Mouse (Mus musculus) ovary, adult 18-20 months (tissue): ENCODE data around the gene Abcg4.

ENCODE experiments used
- DNase-seq: peaks from one replicate; pipeline ENCODE4 v3.0.0; 2022; ENCODE audit warnings: low spot score, mixed read lengths

The Abcg4 gene

GRCm38 (mm10) chr9:44286256-44286850 is 2.1 kb downstream of the Abcg4 start:
- no peak for DNase-seq

- no peak for DNase-seq
Measured at GRCm38 (mm10) chr9:44283183-44283582, 5.2 kb downstream of the Abcg4 start.

DNA sequence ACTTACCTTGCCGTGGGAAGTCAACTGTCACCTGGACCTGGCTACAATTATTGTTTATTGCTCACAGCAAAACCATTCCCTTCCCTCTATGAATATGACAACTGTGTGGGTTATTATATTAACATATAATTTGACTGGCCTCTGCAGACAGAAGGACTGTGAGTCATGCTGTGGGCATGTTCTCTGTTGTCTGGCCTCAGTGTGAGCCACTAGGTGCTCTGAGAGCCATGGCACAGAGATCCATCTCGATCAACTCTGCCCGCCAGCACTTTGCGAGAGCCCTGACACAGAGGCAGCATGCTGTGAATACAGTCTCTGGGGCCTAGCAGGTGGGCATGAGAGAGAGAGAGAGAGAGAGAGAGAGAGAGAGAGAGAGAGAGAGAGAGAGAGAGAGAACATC is 18.4 kb downstream of the Abcg4 start:
- no peak for DNase-seq

GRCm38 (mm10) chr9:44269077-44269476 is 19.3 kb downstream of the Abcg4 start:
- no peak for DNase-seq

DNA sequence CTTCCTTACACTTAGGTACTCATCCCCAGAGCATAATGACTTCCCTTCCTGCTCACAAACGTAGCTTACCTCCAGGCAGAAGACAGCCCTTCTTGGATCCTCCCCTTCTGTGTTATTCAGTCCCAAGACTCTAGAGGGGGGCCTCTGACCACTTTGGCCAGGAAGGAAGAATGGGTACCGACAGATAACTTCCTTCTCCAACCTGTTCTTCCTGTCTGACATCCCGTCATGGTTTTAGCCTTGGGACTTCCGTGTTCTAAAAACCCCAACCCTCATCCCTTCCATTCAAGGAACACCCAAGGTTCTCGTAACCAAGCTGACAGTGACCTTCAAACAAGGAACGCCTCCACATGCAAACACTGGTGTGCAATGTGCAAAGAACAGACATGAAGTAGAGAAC is 20.0 kb downstream of the Abcg4 start, which contains the start of gene Nlrx1:
Nlrx1 (minus strand) TSS at position 168 of the 400 bp plus-strand sequence.
- DNase-seq, result no peak

- DNase-seq, result peak; percentile 85
Measured at GRCm38 (mm10) chr9:44268027-44268360, 20.4 kb downstream of the Abcg4 start.

DNA sequence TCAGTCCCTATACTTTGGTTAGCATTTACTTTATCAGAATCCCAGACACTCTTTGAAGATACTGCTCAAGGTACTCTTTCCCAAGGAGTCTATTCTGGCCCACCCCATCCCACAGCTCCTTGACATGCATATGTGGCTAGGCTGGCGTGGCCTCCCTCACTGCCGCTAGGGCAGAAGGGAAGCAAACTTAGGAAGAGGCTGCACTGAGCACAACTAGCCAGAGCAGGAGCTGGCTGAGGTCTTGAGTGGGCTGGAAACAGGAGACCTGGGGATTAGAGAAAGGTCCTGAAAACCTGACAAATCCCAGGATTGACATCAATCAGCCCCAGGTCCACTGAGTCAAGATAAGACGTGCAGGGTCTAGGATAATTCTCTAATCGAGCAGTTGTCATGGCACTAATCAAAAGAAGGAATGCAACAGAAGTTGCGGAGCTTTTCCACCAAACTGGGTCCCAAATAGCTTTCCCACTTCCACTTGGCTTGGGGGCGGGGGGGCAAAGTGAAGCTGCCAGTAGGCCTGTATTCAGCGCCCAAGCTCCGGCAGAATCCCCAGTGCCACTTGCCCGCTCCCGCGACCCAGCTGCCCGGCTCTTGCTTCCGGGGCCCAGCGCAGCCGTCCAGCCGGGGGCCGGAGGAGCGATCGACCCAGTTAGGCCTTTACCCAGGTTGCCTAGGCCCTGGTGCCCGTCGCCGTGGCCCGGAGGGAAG is 20.9 kb downstream of the Abcg4 start:
- no peak for DNase-seq

DNA sequence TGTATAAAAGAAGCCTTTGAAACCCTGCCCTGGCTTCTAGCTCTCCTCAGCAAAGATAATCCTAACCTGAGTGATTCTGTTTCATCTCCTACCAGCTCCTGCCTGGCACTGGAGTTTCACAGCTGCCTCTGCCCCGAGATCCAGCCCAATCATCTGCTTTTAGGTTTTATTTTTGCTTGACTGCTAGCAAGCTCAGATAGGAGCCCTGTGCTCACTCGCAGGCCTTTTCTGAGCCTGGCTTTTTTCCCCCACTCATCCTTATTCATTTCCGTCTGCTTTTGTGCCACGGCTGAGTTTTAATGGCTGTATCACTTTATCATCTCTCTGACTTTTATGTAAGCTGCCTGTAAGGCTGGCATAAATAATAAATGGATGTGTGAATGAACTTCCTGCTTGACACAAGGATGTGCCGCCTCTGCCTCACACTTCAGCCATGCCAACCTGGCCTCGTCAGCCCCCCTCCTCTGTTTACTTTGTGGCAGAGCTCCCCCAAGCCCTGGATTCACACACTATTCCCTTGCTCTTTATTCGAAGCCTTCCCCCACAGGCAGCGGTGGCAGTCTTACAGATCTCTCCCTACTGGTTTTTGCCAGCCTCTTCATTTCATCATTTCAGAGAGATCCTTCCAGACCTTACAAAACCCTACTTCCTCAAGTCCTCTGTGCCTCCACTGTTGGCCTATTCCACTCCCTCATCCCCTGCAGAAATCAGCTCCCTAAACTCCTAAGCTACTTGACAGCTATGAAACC is 21.8 kb downstream of the Abcg4 start:
- DNase-seq, result no peak

GRCm38 (mm10) chr9:44261388-44261787 is 27.0 kb downstream of the Abcg4 start:
- DNase-seq, result no peak

- DNase-seq, result no peak
Measured at GRCm38 (mm10) chr9:44259014-44259413, 29.4 kb downstream of the Abcg4 start.

DNA sequence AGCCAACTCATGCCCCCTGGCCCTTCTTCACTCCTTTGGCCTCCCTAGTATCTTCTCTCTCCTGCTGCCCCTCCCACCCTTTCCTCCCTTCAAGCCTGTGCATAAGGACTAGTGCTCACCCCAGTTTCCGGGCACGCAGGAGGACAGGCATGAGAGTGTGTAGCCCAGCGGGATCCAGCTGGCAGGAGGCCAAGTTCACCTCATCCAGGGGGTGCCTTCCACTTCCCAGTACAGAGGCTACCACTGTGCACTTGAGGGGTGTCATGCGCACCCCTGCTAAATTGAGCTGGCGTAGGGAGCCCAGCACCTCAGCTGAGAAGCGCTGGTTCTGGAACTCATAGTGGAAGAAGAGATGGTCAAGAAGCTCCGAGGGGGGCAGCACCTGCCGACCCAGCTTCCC is 32.2 kb downstream of the Abcg4 start:
- DNase-seq, result no peak

GRCm38 (mm10) chr9:44255136-44255521 is 33.3 kb downstream of the Abcg4 start:
- DNase-seq, result no peak

DNA sequence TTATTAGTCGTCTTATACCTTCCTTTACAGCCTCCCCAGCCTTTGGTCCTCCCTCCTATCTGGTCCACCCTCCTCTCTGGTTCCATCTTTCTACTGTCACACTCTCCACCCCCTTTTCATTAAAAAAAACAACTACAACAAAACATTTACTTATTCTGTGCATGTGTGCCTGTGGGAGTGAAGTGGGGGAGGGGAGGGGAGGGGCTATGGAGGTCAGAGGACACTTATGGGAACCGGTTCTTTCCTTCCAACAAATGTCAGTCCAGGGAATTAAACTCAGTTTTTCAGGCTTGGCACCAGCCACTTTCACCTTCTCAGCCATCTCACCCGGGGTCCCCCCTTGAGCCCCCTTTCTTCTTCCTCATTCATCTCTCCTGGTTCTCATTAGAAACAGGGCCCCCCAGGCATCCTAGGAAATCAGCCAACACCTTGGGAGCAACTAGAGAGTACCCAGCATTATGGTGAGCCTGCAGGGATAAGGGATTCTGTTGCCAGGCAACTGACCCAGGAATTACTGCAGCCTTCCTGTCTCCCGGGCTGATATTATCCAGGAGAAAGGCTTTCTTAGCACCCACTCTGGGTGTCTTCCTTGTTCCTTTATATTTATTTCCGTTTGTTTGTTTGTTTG is 33.8 kb downstream of the Abcg4 start:
- DNase-seq, result no peak

GRCm38 (mm10) chr9:44253441-44253840 is 35.0 kb downstream of the Abcg4 start:
- no peak for DNase-seq

DNA sequence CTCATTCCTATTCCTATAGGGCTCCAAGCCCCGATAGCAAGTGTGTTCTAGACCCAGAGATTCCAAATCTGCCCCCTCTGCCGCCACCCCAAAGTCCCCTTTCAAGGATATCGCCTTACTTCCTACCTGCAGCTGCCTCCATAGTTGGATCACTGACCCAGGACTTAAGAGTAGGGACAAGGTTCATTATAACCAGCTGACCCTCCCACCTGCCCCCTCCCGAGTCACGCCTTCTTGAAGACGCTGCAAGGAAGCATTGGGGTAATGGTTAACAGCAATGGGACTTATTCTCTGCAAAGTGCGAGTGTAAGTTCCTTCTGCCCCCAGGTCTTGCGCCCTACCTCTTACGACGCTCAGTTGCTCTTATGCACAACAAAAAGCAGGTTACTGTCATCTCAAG is 37.1 kb downstream of the Abcg4 start, which contains the start of gene Pdzd3:
Pdzd3 (minus strand) TSS at position 158 of the 400 bp plus-strand sequence.
- DNase-seq, result no peak

DNA sequence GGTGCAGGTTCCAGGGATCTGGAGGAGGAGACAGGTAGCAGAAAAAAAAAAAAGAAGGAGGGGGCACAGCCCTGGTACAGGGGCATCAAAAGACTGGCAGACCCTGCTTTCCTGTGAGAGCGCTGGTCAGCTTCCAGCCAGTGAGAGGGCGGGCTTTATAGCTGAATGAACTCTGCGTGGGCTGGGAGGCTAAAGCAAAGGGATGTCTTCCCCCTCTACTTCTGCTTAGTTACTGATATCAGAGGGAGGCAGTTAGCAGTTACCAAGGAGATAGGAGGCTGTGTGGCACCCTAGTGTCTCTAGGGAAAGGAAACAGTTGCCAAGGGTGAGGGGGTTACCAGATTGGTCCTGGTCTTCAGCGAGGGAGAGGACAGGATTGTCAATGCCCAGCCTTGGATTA is 38.0 kb downstream of the Abcg4 start:
- no peak for DNase-seq

GRCm38 (mm10) chr9:44249181-44250146 is 39.0 kb downstream of the Abcg4 start:
- DNase-seq, result peak; percentile 53

- no peak for DNase-seq
Measured at GRCm38 (mm10) chr9:44247907-44248306, 40.5 kb downstream of the Abcg4 start.

DNA sequence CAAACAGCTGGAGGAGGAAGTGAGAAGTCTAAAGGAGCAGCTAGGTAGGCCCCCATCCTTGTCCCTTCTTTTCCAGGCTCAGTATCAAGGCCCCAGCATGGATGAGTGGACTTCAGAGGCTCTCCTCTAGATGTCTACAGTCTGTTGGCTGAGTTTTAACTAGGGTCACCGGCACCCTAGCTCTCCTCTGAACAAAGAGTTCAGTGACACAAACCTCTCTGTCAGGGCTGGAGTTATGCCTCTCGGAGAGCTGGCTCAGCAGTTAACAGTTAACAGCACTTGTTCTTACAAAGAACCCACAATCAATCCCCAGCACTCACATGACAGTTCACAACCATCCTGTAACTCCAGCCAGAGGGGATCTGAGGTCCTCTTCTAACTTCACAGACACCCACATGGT is 44.8 kb downstream of the Abcg4 start:
- DNase-seq, result no peak

GRCm38 (mm10) chr9:44241418-44241817 is 47.0 kb downstream of the Abcg4 start:
- no peak for DNase-seq

- peak; percentile 50 for DNase-seq
Measured at GRCm38 (mm10) chr9:44240911-44241310, 47.5 kb downstream of the Abcg4 start.

DNA sequence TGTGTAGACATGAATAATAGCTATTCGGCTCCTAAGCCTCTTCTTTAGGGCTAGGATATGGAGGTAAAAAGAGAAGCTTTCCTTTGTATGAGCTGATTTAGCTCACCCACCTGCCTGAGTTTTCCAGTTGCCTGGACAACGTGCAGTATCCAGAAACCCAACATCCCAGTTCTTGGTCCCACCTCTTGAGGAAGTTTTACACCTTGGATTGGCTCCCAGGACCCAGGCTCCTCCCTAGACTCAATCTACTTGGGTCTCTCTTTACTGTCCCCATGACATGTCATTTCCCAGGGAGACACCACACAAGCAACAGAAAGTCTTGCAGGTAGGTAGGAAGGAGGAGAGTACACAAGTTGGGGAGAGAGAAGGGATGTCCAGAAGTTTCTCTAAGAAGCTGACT is 48.0 kb downstream of the Abcg4 start, which contains the start of gene Ccdc153:
Ccdc153 (plus strand) TSS at position 278 of the 400 bp plus-strand sequence.
- no peak for DNase-seq
